Mouse (Mus musculus) bone marrow, adult 2 months (tissue): ENCODE measurements around the gene Med26.

Experiments used
- CTCF ChIP-seq: fragments of 200-500 bp; IDR thresholded peaks from 2 replicates; pipeline ENCODE4 v1.5.1; 2011; ENCODE audit warnings: low read length, control low read depth; ENCODE audit not compliant: control insufficient read depth, insufficient read depth
- POLR2A ChIP-seq: fragments of 200-500 bp; IDR thresholded peaks from 2 replicates; pipeline ENCODE4 v1.6.1; 2011; ENCODE audit warnings: low read depth, mild to moderate bottlenecking, control low read depth, low read length, borderline replicate concordance; ENCODE audit not compliant: control insufficient read depth

DNA sequence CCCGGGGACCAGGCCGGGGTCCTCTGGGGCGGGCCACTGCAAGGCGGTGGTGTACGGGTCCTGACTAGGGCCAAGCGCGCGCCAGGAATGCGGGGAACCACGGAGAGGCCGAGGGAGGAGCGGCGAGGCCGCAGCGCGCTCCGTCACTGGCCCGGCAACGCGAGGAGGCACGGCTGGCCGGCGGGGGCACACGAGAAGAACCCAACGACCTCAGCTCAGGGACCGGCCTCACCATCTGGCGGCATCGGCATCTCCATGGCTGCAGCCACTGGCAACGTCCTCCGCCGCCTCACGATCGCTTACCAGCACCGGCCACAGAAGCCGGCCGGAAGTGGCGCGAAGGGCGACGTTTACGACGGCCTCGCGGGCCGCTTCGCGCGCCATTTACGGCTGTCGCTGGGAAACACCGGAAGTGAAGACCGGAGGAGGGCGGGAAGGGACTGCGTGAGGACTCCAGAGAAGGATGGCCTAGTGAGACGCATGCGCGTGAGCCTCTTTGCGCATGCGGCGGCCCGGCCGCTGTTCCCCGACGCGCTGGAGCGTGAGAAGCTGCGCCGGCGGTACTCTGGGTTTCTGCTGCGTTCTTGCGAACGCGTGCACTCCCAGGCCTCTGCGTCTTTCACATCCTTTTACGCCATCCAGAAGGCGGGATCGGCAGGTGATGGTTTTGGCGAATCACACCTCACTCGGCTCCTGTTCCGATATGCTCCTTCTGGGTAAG, 73.1 kb downstream of the Med26 start, which contains the start of gene Cherp:
- TF ChIP-seq CTCF, result no peak
- TF ChIP-seq POLR2A, result peak; percentile 74; the same call in 1 of the 2 replicates
